Mouse (Mus musculus): ENCODE data around the gene Gng12. TPM values are rescaled to one million over a fixed set of nuclear protein-coding genes. Genes with fewer than 3 reads are reported as not detected.
A peak's percentile ranks its signal among the peaks of the same experiment; 100 is the strongest.
"Not testable (repeated sequence)": the region's sequence is repeated elsewhere in the genome, so short reads cannot be mapped to it uniquely, and the experiment has no call there.

The Gng12 gene
- polyA plus RNA-seq (2015; fragmentation: Nextera tagmentation; extraction: Ambion mirVana): 54.2 and 57.8 TPM in 2 replicates

DNA sequence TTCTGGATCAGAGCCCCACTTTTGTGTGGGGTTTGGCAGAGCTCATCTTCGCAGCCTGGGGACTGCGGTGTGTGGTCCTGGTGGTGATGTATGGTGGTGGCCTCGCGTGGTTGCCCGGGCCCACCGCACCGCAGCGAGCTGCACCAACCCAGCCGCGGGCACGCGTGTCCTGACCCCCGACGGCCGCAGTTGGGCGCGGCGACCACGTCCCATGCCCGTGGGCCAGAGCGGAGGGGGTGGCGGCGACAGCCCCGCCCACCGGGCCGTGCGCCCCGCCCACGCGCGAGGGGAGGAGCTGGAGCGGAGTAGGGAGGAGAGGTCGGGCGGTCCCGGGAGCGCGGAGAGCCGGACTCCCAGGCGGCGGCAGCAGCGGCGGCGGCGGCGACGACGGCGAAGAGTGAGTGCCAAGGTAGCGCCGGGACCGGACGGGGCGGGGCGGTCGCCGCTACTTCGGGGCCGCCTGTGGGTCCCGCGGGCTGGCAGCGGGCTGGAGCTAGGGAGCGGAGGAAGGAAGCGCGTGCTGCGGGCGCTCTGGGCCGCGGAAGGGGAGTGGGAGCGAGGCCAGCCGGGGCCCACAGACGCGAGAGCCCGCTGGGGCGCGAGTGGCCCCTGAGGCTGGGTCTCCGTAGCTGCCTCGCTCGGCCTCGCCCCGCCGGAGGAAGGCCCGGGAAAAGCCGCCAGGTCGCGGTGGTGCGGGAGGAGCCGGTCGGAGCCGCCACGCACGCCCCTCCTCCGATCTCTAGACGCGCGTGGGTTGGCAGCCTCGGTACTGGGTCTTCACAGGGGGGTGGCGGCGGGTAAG is at the start of gene Gng12:
Gene Gng12 (plus strand): TSS at position 279 of the 802 bp plus-strand sequence.
- Histone ChIP-seq H3K27me3 (no peaks in the 10 kb centered on the region), H3K4me1 (replicated peaks) (peaks cover 13% of the 10 kb centered on the region), H3K36me3 (no peaks in the 10 kb centered on the region), H3K4me2 (peak within 1 kb of the TSS; percentile 93), H3K9me3 (replicated peaks) (no peaks in the 10 kb centered on the region), H3K27ac (peak within 1 kb of the TSS; percentile 77), H3K4me3 (peak within 1 kb of the TSS; percentile 90), H3K9ac (peak within 1 kb of the TSS; percentile 91)
- peak; percentile 98 for ATAC-seq (replicated peaks; ENCODE audit: insufficient number of reproducible peaks, insufficient read depth, low FRiP score, low read depth)
- WGBS: under 1% methylated on average over 92 of the region's 98 CpGs

DNA sequence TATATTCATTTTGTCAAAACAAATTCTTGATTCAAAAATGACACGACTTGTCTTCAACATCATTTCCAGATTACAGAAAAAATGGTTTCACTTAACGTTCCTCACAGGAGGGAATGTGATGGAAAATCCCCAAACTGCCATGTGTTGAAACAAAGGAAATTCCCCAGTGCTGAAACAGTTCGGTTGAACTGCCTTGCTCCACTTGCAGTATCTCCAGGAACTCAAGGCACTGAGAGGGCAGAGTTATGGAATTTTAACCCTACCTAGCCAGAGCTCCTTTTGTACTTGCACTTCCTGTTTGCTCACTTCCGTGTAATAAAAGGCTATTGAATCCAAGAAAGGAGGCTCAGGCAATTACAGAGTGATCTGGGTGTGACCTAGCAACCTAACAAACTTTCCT is 47.3 kb upstream of the Gng12 start:
- WGBS: 17% methylated on average over 4 of the region's 4 CpGs
- H3K4me3 ChIP-seq: no peak overlapping the region
- peaks cover 7% of the 10 kb centered on the region; the same call in 1 of the 2 replicates for H3K4me1 ChIP-seq (replicated peaks)
- H3K36me3 ChIP-seq: no peaks in the 10 kb centered on the region
- H3K9me3 ChIP-seq (replicated peaks): no peaks in the 10 kb centered on the region
- no peak for ATAC-seq (replicated peaks; ENCODE audit: insufficient number of reproducible peaks, insufficient read depth, low FRiP score, low read depth)
- no peak overlapping the region for H3K9ac ChIP-seq
- H3K27ac ChIP-seq: no peak overlapping the region
- H3K4me2 ChIP-seq: no peak overlapping the region
- no peaks in the 10 kb centered on the region for H3K27me3 ChIP-seq

DNA sequence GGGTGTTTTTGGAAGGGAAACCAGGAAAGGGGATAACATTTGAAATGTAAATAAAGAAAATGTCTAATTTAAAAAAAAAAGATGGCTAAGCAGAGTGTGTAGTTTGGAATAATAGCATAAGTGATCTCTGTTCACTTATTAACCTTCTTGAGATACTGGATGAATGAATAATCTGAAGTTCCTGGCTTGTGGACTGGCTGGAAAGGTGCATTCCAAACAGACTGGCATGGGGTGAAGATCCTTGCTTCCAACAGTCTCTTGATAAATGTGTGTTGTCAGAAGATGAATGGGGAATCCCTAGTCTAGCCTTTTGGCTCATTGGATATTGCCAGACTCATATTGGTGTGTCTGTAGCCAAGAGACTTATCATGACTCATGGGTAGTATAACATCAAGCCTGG is 40.0 kb upstream of the Gng12 start:
- Histone ChIP-seq H3K9me3 (replicated peaks) (no peaks in the 10 kb centered on the region), H3K36me3 (no peaks in the 10 kb centered on the region), H3K4me3 (no peak overlapping the region), H3K4me1 (replicated peaks) (no peaks in the 10 kb centered on the region), H3K27ac (no peak overlapping the region), H3K4me2 (no peak overlapping the region), H3K9ac (no peak overlapping the region), H3K27me3 (no peaks in the 10 kb centered on the region)
- ATAC-seq (replicated peaks; ENCODE audit: insufficient number of reproducible peaks, insufficient read depth, low FRiP score, low read depth): no peak

DNA sequence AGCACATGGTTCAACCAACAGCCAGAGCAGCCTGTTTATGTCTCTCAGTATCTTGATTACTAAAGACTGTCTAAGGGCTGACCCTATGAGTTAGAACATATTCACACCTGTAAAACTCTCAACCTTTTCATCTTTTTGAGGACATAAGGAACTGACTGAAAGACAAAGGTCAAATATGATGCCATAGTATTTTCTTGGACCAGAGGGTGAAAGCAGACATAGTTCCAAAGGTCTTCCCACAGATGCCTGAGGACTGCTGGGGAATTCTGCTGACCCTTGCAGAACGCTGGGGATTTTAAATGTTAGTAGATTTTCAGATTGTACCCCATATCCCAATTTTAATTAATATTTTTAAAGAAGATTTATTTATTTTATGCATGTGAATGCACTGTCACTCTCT is 37.8 kb upstream of the Gng12 start:
- no peaks in the 10 kb centered on the region for H3K9me3 ChIP-seq (replicated peaks)
- H3K4me1 ChIP-seq (replicated peaks): no peaks in the 10 kb centered on the region
- no peak for ATAC-seq (replicated peaks; ENCODE audit: insufficient number of reproducible peaks, insufficient read depth, low FRiP score, low read depth)
- no peak overlapping the region for H3K9ac ChIP-seq
- no peak overlapping the region for H3K27ac ChIP-seq
- H3K4me2 ChIP-seq: no peak overlapping the region
- H3K4me3 ChIP-seq: no peak overlapping the region
- 64% methylated on average over 1 of the region's 1 CpGs for WGBS
- no peaks in the 10 kb centered on the region for H3K27me3 ChIP-seq
- H3K36me3 ChIP-seq: no peaks in the 10 kb centered on the region

DNA sequence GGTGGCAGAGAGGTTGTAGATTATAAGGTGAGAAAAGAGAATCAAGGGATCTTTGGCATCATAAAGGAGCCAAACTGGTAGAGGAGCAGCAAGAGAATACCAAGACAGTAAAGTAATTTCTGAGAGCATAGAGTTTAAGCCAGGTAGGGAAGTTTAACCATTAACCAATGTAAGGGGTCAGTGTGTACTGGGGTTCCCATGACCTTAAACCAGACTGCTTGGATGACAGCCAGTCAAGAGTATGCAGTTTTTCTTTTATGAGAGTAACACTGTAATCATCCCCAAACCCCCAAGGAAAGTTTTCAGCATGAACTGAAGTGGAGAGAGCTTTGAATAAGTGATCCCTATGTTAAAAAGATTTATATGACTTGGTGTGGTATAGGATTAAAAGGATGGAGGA is 36.8 kb upstream of the Gng12 start:
- no peak for ATAC-seq (replicated peaks; ENCODE audit: insufficient number of reproducible peaks, insufficient read depth, low FRiP score, low read depth)
- Histone ChIP-seq H3K27ac (no peak overlapping the region), H3K4me2 (no peak overlapping the region), H3K4me1 (replicated peaks) (no peaks in the 10 kb centered on the region), H3K9ac (no peak overlapping the region), H3K4me3 (no peak overlapping the region), H3K9me3 (replicated peaks) (no peaks in the 10 kb centered on the region), H3K27me3 (no peaks in the 10 kb centered on the region), H3K36me3 (no peaks in the 10 kb centered on the region)

DNA sequence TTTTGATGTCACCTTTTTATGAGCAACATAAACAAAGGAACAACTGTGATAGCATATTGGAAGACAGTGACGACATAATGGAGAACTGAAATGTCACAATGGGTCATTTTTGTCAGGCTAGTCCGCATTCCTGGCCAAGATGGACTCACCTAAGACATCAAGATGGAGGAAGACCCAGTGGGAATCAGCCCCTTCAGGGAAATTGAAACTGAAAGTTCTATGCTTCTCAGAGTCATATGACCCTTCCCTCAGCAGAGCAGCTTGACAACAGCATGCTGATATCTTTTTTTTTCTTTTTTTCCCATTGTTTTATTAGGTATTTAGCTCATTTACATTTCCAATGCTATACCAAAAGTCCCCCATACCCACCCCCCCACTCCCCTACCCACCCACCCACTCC is 31.7 kb upstream of the Gng12 start:
- no peak for ATAC-seq (replicated peaks; ENCODE audit: insufficient number of reproducible peaks, insufficient read depth, low FRiP score, low read depth)
- H3K4me1 ChIP-seq (replicated peaks): no peaks in the 10 kb centered on the region
- no peak overlapping the region for H3K9ac ChIP-seq
- H3K27me3 ChIP-seq: no peaks in the 10 kb centered on the region
- no peaks in the 10 kb centered on the region for H3K36me3 ChIP-seq
- H3K27ac ChIP-seq: no peak overlapping the region
- no peak overlapping the region for H3K4me2 ChIP-seq
- WGBS: 76% methylated on average over 2 of the region's 2 CpGs
- H3K9me3 ChIP-seq (replicated peaks): no peaks in the 10 kb centered on the region
- H3K4me3 ChIP-seq: no peak overlapping the region

DNA sequence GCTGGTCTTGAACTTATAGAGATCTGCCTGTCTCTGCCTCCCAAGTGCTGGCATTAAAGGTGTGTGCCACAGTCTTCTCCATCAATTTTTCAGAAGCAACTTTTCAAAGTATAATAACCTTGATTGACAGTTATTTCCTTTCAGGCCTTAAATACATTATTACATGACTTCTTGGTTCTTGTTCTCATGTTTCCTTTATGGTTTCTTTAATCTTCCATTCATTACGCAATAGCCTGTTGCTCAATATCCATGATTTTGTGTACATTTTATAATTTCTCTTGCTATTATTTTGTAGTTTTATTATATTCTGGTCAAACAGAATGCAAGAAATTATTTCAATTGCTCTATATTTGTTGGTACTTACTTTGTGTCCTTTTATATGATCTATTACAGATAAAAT is 29.9 kb upstream of the Gng12 start:
- 89% methylated on average over 1 of the region's 1 CpGs for WGBS
- no peak for ATAC-seq (replicated peaks; ENCODE audit: insufficient number of reproducible peaks, insufficient read depth, low FRiP score, low read depth)

DNA sequence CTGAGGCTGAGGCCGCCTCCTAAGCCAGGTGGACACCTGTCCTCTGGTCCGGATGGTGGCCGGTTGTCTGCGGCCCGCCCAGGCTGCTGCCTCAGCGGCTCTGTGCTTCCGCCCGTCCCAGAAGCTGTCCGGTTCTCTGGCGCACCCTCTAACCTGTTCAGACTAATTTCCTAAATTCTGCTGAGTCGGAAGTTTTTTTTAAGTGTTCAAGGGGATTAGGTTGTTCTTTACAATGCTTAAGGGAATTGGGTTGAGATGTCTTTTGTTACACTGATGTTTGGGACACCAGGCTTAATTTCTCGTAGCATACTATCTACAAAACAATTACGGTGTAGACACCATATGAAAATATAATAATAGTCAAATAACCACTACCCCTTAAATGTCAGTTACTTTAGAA is 19.1 kb upstream of the Gng12 start:
- H3K9ac ChIP-seq; H3K4me2 ChIP-seq; H3K4me1 ChIP-seq (replicated peaks); H3K27me3 ChIP-seq; H3K4me3 ChIP-seq; H3K27ac ChIP-seq; ATAC-seq (replicated peaks; ENCODE audit: insufficient number of reproducible peaks, insufficient read depth, low FRiP score, low read depth); H3K9me3 ChIP-seq (replicated peaks); H3K36me3 ChIP-seq: not testable (repeated sequence)
- 95% methylated on average over 13 of the region's 13 CpGs for WGBS

More for the DNA sequence above, 29.9 kb upstream of the Gng12 start:
- H3K9me3 ChIP-seq (replicated peaks): no peaks in the 10 kb centered on the region
- H3K27me3 ChIP-seq: no peaks in the 10 kb centered on the region
- no peaks in the 10 kb centered on the region for H3K4me1 ChIP-seq (replicated peaks)
- no peak overlapping the region for H3K4me3 ChIP-seq
- H3K4me2 ChIP-seq: no peak overlapping the region
- no peaks in the 10 kb centered on the region for H3K36me3 ChIP-seq
- no peak overlapping the region for H3K9ac ChIP-seq
- no peak overlapping the region for H3K27ac ChIP-seq

DNA sequence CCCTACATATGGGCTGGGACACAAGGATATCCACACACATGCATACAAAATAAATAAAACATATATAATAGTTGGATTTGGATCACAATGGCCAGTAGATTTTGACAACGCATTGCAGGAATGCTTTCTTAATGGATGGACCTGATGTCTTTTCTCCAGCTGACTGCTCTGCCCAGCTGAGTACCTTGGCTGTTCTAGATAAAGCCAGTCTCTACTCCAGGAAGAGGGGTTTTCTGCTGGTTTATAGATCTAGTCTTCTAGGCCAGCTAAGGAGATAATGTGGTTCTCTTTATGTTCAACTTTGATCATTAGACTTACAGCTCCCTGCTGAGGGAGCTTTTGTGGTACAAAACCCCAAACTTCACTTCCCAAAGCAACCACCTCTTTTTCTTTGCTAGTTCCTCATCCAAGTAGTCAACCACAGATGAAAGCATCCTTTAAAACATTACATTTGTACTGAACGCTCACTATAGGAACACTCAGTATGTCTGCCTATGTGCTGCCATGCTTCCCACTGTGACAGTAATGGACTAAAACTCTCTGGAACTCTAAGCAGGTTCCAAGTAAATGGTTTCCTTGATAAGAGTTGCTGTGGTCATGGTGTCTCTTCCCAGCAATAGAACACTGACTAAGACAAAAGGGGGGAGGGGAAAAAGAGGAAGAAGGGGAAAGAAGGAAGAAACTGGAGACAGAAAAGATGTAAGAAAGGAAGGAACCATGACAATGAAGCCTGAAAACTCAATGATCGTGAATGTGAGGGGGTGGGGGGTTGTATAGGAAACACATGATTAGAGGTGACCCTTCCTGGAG is 5.6 kb upstream of the Gng12 start:
- H3K27ac ChIP-seq: no peak overlapping the region
- no peaks in the 10 kb centered on the region for H3K27me3 ChIP-seq
- H3K9ac ChIP-seq: no peak overlapping the region
- no peaks in the 10 kb centered on the region for H3K36me3 ChIP-seq
- no peak overlapping the region for H3K4me2 ChIP-seq
- no peak for ATAC-seq (replicated peaks; ENCODE audit: insufficient number of reproducible peaks, insufficient read depth, low FRiP score, low read depth)
- H3K4me1 ChIP-seq (replicated peaks): no peaks in the 10 kb centered on the region
- no peaks in the 10 kb centered on the region for H3K9me3 ChIP-seq (replicated peaks)
- no peak overlapping the region for H3K4me3 ChIP-seq
- 75% methylated on average over 3 of the region's 3 CpGs for WGBS

DNA sequence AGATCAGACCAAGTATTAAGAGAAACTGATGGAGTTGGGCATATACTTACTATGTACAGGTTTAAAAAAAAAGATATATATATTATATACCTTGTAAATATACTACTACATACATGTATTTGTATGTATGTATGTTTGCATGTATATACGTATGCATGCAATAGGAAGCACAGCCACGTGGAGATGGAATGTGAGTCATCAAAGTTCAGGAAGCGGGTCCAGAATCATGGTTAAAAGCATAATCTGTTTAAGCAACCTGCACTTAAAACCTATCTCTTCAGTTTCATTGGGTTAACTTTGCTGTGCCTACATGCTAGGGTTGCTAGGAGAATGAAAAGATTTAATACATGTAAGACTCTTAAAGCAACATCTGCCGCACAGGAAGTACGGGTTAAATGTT is 2.2 kb upstream of the Gng12 start:
- H3K9ac ChIP-seq: no peak overlapping the region
- 81% methylated on average over 5 of the region's 5 CpGs for WGBS
- H3K4me3 ChIP-seq: no peak overlapping the region
- no peak overlapping the region for H3K4me2 ChIP-seq
- H3K4me1 ChIP-seq (replicated peaks): peaks cover 13% of the 10 kb centered on the region
- no peaks in the 10 kb centered on the region for H3K9me3 ChIP-seq (replicated peaks)
- H3K36me3 ChIP-seq: no peaks in the 10 kb centered on the region
- no peak overlapping the region for H3K27ac ChIP-seq
- H3K27me3 ChIP-seq: no peaks in the 10 kb centered on the region
- no peak for ATAC-seq (replicated peaks; ENCODE audit: insufficient number of reproducible peaks, insufficient read depth, low FRiP score, low read depth)

DNA sequence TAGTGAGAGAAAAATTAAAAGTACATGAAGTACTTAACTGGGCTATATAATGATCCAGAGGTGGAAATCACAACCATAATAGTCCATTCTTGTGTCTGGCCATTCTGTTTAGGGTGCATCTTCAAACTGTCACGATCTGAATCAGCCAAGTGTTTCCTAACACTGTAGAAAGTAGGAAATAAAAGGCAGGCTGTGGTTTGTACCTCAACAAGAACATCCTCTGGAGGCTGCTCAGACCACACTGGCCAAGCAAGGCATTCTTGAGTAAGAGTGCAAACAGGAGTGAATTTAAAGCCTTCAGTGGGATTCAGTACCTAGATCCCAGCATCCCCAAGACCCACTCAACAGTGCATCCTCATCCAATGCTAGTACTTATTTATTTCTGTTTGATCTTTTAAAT is 1.2 kb upstream of the Gng12 start:
- Histone ChIP-seq H3K27ac (no peak overlapping the region), H3K9me3 (replicated peaks) (no peaks in the 10 kb centered on the region), H3K36me3 (no peaks in the 10 kb centered on the region), H3K27me3 (no peaks in the 10 kb centered on the region), H3K4me1 (replicated peaks) (peaks cover 13% of the 10 kb centered on the region), H3K9ac (no peak overlapping the region), H3K4me2 (no peak overlapping the region), H3K4me3 (no peak overlapping the region)
- ATAC-seq (replicated peaks; ENCODE audit: insufficient number of reproducible peaks, insufficient read depth, low FRiP score, low read depth): no peak
- 58% methylated on average over 1 of the region's 1 CpGs for WGBS

All from heart, embryonic 15.5 days (tissue).